ENCODE assay signal across 8 mouse cellular contexts in genomic region chr1:93755291-93755610, GRCm38 (mm10). TPM values are rescaled to one million over a fixed set of nuclear protein-coding genes. Genes with fewer than 3 reads are reported as not detected.
DNase-seq lines count a peak whose midpoint lies in the region; ATAC-seq lines count a peak whose summit lies in the region.

No protein-coding gene starts in this region.

- H3K4me1 ChIP-seq in heart, embryonic 16.5 days (ENCODE audit: control insufficient read depth, insufficient read depth, low read length) = peaks cover 12% of the 10 kb centered on the region
- peaks cover 22% of the 10 kb centered on the region for H3K4me1 ChIP-seq in forebrain, embryonic 16.5 days (replicated peaks; ENCODE audit: control insufficient read depth, insufficient read depth, low read length)

- peak overlapping the region; percentile 93 for H3K4me3 ChIP-seq in heart, embryonic 16.5 days (ENCODE audit: low read length)
- peak overlapping the region; percentile 76 for H3K4me3 ChIP-seq in forebrain, embryonic 16.5 days (replicated peaks; ENCODE audit: low read length)

- WGBS in heart, embryonic 16.5 days = under 1% methylated on average over 13 of the region's 13 CpGs
- WGBS in forebrain, embryonic 16.5 days = under 1% methylated on average over 13 of the region's 13 CpGs

- H3K9me3 ChIP-seq in heart, embryonic 16.5 days (replicated peaks; ENCODE audit: control insufficient read depth, low read length) = no peaks in the 10 kb centered on the region
- no peaks in the 10 kb centered on the region for H3K9me3 ChIP-seq in forebrain, embryonic 16.5 days (ENCODE audit: control insufficient read depth, low read length)

- H3K27me3 ChIP-seq in heart, embryonic 16.5 days (ENCODE audit: control insufficient read depth, insufficient read depth, low read length) = no peaks in the 10 kb centered on the region
- H3K27me3 ChIP-seq in forebrain, embryonic 16.5 days (replicated peaks; ENCODE audit: control insufficient read depth, insufficient read depth, low read length) = no peaks in the 10 kb centered on the region

- DNase-seq in heart, postnatal 4 days = no peak
- DNase-seq in ES-CJ7 (ENCODE audit: low read depth, low spot score) = peak; percentile 49
- DNase-seq in adrenal gland, postnatal 14 days = no peak
- DNase-seq in embryo, embryonic 11 days = no peak
- DNase-seq in adrenal gland, postnatal 10 days = no peak

- H3K27ac ChIP-seq in heart, embryonic 16.5 days (ENCODE audit: low read length) = peak overlapping the region; percentile 92
- H3K27ac ChIP-seq in forebrain, embryonic 16.5 days (ENCODE audit: low read length) = peak overlapping the region; percentile 74

- ATAC-seq in heart, embryonic 16.5 days (replicated peaks; ENCODE audit: extremely low read depth, insufficient read depth, low FRiP score) = no peak
- no peak for ATAC-seq in forebrain, embryonic 16.5 days
- ATAC-seq in megakaryocyte-erythroid progenitor cell, adult 5-6 weeks (replicated peaks; ENCODE audit: low FRiP score, low TSS enrichment, poor library complexity, severe bottlenecking) = peak; percentile 10

- H3K36me3 ChIP-seq in heart, embryonic 16.5 days (ENCODE audit: control insufficient read depth, insufficient read depth) = peaks cover 4% of the 10 kb centered on the region
- H3K36me3 ChIP-seq in forebrain, embryonic 16.5 days (ENCODE audit: control insufficient read depth, insufficient read depth) = no peaks in the 10 kb centered on the region

- H3K4me2 ChIP-seq in heart, embryonic 16.5 days (ENCODE audit: low read depth, low read length) = peak overlapping the region; percentile 84
- H3K4me2 ChIP-seq in forebrain, embryonic 16.5 days (ENCODE audit: low read length) = peak overlapping the region; percentile 68

- peak overlapping the region; percentile 96 for H3K9ac ChIP-seq in heart, embryonic 16.5 days (ENCODE audit: low read length)
- peak overlapping the region; percentile 86 for H3K9ac ChIP-seq in forebrain, embryonic 16.5 days (replicated peaks; ENCODE audit: low read depth, low read length)

RNA-seq across cellular contexts. Expression of gene Thap4, which starts 0.6 kb away (rescaled TPM):
- polyA plus RNA-seq in heart, embryonic 16.5 days (2015; fragmentation: Nextera tagmentation; extraction: Ambion mirVana) = 54.3 and 54.4 TPM in 2 replicates
- 10 to 100 TPM; 68.7 to 72.6 TPM for total RNA-seq in heart, postnatal 4 days (2021)
- 47.5 and 50.2 TPM in 2 replicates for polyA plus RNA-seq in forebrain, embryonic 16.5 days (2015; fragmentation: Nextera tagmentation; extraction: Ambion mirVana)
- 23.6 and 35.0 TPM in 2 replicates for total RNA-seq in megakaryocyte-erythroid progenitor cell, adult 5-6 weeks (2014; fragmentation: Nextera tagmentation)
- 16.5 and 30.0 TPM in 2 replicates for total RNA-seq in megakaryocyte-erythroid progenitor cell, adult 5-6 weeks (2017)
- total RNA-seq in adrenal gland, postnatal 14 days (2021) = 42.6 and 45.8 TPM in 2 replicates
- 10 to 100 TPM; 46.0 to 51.7 TPM for total RNA-seq in adrenal gland, postnatal 10 days (2021)

RNA-seq across cellular contexts. Expression of gene Atg4b, which starts 4.0 kb away (rescaled TPM):
- 54.8 and 61.8 TPM in 2 replicates for polyA plus RNA-seq in heart, embryonic 16.5 days (2015; fragmentation: Nextera tagmentation; extraction: Ambion mirVana)
- total RNA-seq in heart, postnatal 4 days (2021) = 10 to 100 TPM; 48.0 to 51.4 TPM
- 104 and 108 TPM in 2 replicates for polyA plus RNA-seq in forebrain, embryonic 16.5 days (2015; fragmentation: Nextera tagmentation; extraction: Ambion mirVana)
- 57.9 and 79.1 TPM in 2 replicates for total RNA-seq in megakaryocyte-erythroid progenitor cell, adult 5-6 weeks (2014; fragmentation: Nextera tagmentation)
- 55.6 and 116 TPM in 2 replicates for total RNA-seq in megakaryocyte-erythroid progenitor cell, adult 5-6 weeks (2017)
- 67.3 and 69.4 TPM in 2 replicates for total RNA-seq in adrenal gland, postnatal 14 days (2021)
- 10 to 100 TPM; 62.2 to 75.5 TPM for total RNA-seq in adrenal gland, postnatal 10 days (2021)

RNA-seq across cellular contexts. Expression of gene Dtymk, which starts 46.5 kb away (rescaled TPM):
- polyA plus RNA-seq in heart, embryonic 16.5 days (2015; fragmentation: Nextera tagmentation; extraction: Ambion mirVana) = 154 and 172 TPM in 2 replicates
- 10 to 100 TPM; 78.1 to 79.7 TPM for total RNA-seq in heart, postnatal 4 days (2021)
- 180 and 189 TPM in 2 replicates for polyA plus RNA-seq in forebrain, embryonic 16.5 days (2015; fragmentation: Nextera tagmentation; extraction: Ambion mirVana)
- 264 and 315 TPM in 2 replicates for total RNA-seq in megakaryocyte-erythroid progenitor cell, adult 5-6 weeks (2014; fragmentation: Nextera tagmentation)
- total RNA-seq in megakaryocyte-erythroid progenitor cell, adult 5-6 weeks (2017) = 217 and 254 TPM in 2 replicates
- 70.1 and 70.7 TPM in 2 replicates for total RNA-seq in adrenal gland, postnatal 14 days (2021)
- 10 to 100 TPM; 72.3 to 76.9 TPM for total RNA-seq in adrenal gland, postnatal 10 days (2021)

RNA-seq across cellular contexts. Expression of gene Ing5, which starts 48.5 kb away (rescaled TPM):
- 13.0 and 13.4 TPM in 2 replicates for polyA plus RNA-seq in heart, embryonic 16.5 days (2015; fragmentation: Nextera tagmentation; extraction: Ambion mirVana)
- 10 to 100 TPM; 11.9 to 13.1 TPM for total RNA-seq in heart, postnatal 4 days (2021)
- polyA plus RNA-seq in forebrain, embryonic 16.5 days (2015; fragmentation: Nextera tagmentation; extraction: Ambion mirVana) = 11.9 and 12.3 TPM in 2 replicates
- total RNA-seq in megakaryocyte-erythroid progenitor cell, adult 5-6 weeks (2014; fragmentation: Nextera tagmentation) = 17.9 and 18.0 TPM in 2 replicates
- 44.7 and 53.8 TPM in 2 replicates for total RNA-seq in megakaryocyte-erythroid progenitor cell, adult 5-6 weeks (2017)
- 15.2 and 17.3 TPM in 2 replicates for total RNA-seq in adrenal gland, postnatal 14 days (2021)
- 10 to 100 TPM; 15.2 to 17.9 TPM for total RNA-seq in adrenal gland, postnatal 10 days (2021)
